ENCODE assay signal across 26 mouse cellular contexts in the genomic region with DNA sequence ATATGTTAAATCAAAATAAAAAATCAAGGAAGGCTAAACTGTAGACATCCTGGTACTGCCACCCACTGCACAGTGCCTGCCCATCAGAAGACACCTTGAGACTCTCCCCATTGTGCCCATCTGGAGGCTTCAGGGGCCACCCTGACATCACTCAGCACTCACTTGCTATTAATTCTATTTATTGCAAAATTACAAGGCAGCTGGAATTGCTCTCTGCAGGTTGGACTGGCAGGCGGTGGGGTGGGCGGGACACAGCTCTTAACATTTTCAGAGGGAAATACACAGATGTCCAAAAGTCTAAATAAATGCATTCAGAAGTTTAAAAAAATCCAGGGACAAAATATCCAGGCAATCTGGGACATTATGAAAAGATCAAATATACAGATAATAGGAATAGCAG.
DNase-seq lines count a peak whose midpoint lies in the region; ATAC-seq lines count a peak whose summit lies in the region.
"Had no signal": no experiment of that assay in that cellular context is flagged by ENCODE, and none has a peak within 500 bp of the region (broad histone marks: within the 10 kb centered on the region; RNA-seq: fewer than 3 reads in every experiment).

No protein-coding gene starts in this region.

- WGBS in forebrain, embryonic 16.5 days: 92% methylated on average over 2 of the region's 2 CpGs

- H3K27me3 ChIP-seq in forebrain, embryonic 16.5 days (replicated peaks; ENCODE audit: control insufficient read depth, insufficient read depth, low read length): no peaks in the 10 kb centered on the region
- H3K27me3 ChIP-seq: embryonic facial prominence, embryonic 12.5 days; forebrain, embryonic 12.5 days; heart, embryonic 12.5 days; limb, embryonic 13.5 days; midbrain, embryonic 15.5 days; neural tube, embryonic 12.5 days had no signal

- intact Hi-C loops in left cerebral cortex, postnatal 25 days (cut with DNase I): loop anchor here (5.0 kb wide), 2 partner anchors 191 to 341 kb away; no protein-coding TSS in a partner anchor

- H3K9ac ChIP-seq in forebrain, embryonic 16.5 days (replicated peaks; ENCODE audit: low read depth, low read length): no peak overlapping the region
- H3K9ac ChIP-seq: embryonic facial prominence, embryonic 12.5 days; forebrain, embryonic 12.5 days; heart, embryonic 12.5 days; limb, embryonic 13.5 days; liver, embryonic 14.5 days; lung, embryonic 14.5 days; midbrain, embryonic 15.5 days; neural tube, embryonic 12.5 days had no signal

- no peak overlapping the region for H3K4me2 ChIP-seq in forebrain, embryonic 16.5 days (ENCODE audit: low read length)
- H3K4me2 ChIP-seq: embryonic facial prominence, embryonic 12.5 days; forebrain, embryonic 12.5 days; heart, embryonic 12.5 days; limb, embryonic 13.5 days; lung, embryonic 14.5 days; midbrain, embryonic 15.5 days; neural tube, embryonic 12.5 days had no signal

- DNase-seq in left cerebral cortex, postnatal 25 days (ENCODE audit: low spot score in 2 of 2): peak; percentile 6 to 18
- no peak for DNase-seq in left cerebral cortex, adult 11 months (ENCODE audit: low spot score)
- DNase-seq in layer of hippocampus, adult 9-10 months (ENCODE audit: low spot score): peak; percentile 59
- DNase-seq in right cerebral cortex, adult 2 months (ENCODE audit: low spot score in 2 of 2): peak; percentile 28 to 41
- no peak for DNase-seq in retina, embryonic 14.5 days (ENCODE audit: low spot score)
- DNase-seq: adrenal gland, postnatal 36 days; cerebellum, adult 11 months; cerebellum, postnatal 10 days; heart, adult 11 months; heart, postnatal 14 days; kidney, adult 9 months; kidney, postnatal 25 days; lung, embryonic 14.5 days; lung, postnatal 36 days; thymus, postnatal 25 days had no signal

- no peak overlapping the region for H3K27ac ChIP-seq in forebrain, embryonic 16.5 days (ENCODE audit: low read length)
- H3K27ac ChIP-seq: embryonic facial prominence, embryonic 12.5 days; forebrain, embryonic 12.5 days; hindbrain, postnatal 0 days; limb, embryonic 13.5 days; liver, embryonic 14.5 days; midbrain, embryonic 15.5 days; neural tube, embryonic 12.5 days had no signal

- H3K4me1 ChIP-seq in forebrain, embryonic 16.5 days (replicated peaks; ENCODE audit: control insufficient read depth, insufficient read depth, low read length): peaks cover 3% of the 10 kb centered on the region; the same call in 1 of the 2 replicates
- H3K4me1 ChIP-seq: embryonic facial prominence, embryonic 12.5 days; heart, embryonic 12.5 days; limb, embryonic 13.5 days; midbrain, embryonic 15.5 days; neural tube, embryonic 12.5 days had no signal

- H3K9me3 ChIP-seq in forebrain, embryonic 16.5 days (ENCODE audit: control insufficient read depth, low read length): no peaks in the 10 kb centered on the region
- H3K9me3 ChIP-seq: embryonic facial prominence, embryonic 12.5 days; forebrain, embryonic 12.5 days; heart, embryonic 12.5 days; limb, embryonic 13.5 days; midbrain, embryonic 15.5 days; neural tube, embryonic 12.5 days had no signal

- no peak overlapping the region for H3K4me3 ChIP-seq in forebrain, embryonic 16.5 days (replicated peaks; ENCODE audit: low read length)
- H3K4me3 ChIP-seq: embryonic facial prominence, embryonic 12.5 days; forebrain, embryonic 12.5 days; heart, embryonic 12.5 days; limb, embryonic 13.5 days; midbrain, embryonic 15.5 days; neural tube, embryonic 12.5 days had no signal

- ATAC-seq in forebrain, embryonic 16.5 days: no peak
- ATAC-seq in erythroid progenitor cell, adult 5-6 weeks (replicated peaks; ENCODE audit: low FRiP score, poor library complexity, severe bottlenecking): no peak
- ATAC-seq: hindbrain, postnatal 0 days; intestine, embryonic 16.5 days; midbrain, embryonic 15.5 days had no signal

- no peaks in the 10 kb centered on the region for H3K36me3 ChIP-seq in forebrain, embryonic 16.5 days (ENCODE audit: control insufficient read depth, insufficient read depth)
- H3K36me3 ChIP-seq: embryonic facial prominence, embryonic 12.5 days; forebrain, embryonic 12.5 days; heart, embryonic 12.5 days; limb, embryonic 13.5 days; midbrain, embryonic 15.5 days; neural tube, embryonic 12.5 days had no signal

Comparison
In these comparisons a context has a peak if more than half of its experiments do, and no peak if none do; other contexts are left out.
1. DNase-seq: peak in left cerebral cortex, postnatal 25 days (2 of 2), layer of hippocampus, adult 9-10 months (single experiment) and right cerebral cortex, adult 2 months (2 of 2); none in left cerebral cortex, adult 11 months (single experiment) and retina, embryonic 14.5 days (single experiment).